Mouse (Mus musculus): ENCODE measurements at regions not wholly inside any gene's neighbourhood (a gene's known extent, or its start where the extent isn't known, plus 50 kb on each side); places are given as distances from the start of the nearest gene placed in this dataset.

DNA sequence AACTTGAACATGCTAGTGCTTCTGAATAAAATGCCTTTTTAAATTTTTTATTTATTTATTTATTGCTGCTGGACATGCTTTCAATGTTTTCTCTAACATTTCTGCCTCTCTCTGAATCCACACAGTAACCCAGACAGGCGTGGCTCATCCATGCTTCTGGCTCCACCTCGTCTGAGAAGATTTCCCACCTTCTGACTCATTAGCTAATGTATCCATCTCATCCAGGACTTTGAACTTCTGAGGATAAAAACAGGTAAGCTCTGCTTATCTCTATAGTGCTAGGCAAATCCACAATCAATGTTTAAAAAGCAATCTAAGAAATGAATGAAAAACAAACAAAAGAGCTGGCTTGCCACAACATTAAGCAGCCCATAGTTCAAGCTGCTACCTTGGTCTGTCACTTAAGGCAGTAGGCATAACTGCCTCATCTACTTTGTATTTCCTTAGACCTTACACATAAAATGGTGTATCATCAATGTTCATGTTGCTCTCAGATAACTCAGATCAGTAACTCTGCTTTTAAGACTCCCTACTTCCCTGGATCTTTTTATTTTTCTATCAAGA, 66.8 kb upstream of the Nt5e start:
- TF ChIP-seq POLR2A (IDR thresholded peaks at IDR 0.05; ENCODE audit: borderline replicate concordance, control insufficient read depth, low read depth, low read length) (no peak), CTCF (IDR thresholded peaks at IDR 0.05; ENCODE audit: control insufficient read depth, insufficient read depth, low read length) (no peak)
